Mouse (Mus musculus): Measurements from ENCODE around the gene Stc2. TPM values are rescaled to one million over a fixed set of nuclear protein-coding genes. Genes with fewer than 3 reads are reported as not detected.

Gene Stc2
- polyA plus RNA-seq, 1 experiment from 2014 or later: 0.96 TPM

GRCm38 (mm10) chr11:31359283-31359902, 10.5 kb downstream of the Stc2 start:
- WGBS: 78% methylated on average over 6 of the region's 6 CpGs
- no peak overlapping the region for H3K4me2 ChIP-seq (replicated peaks; ENCODE audit: low read depth, low read length)
- no peak for DNase-seq (ENCODE audit: low spot score)
- H3K9me3 ChIP-seq (ENCODE audit: control insufficient read depth, low read length): no peaks in the 10 kb centered on the region
- H3K27me3 ChIP-seq (ENCODE audit: control insufficient read depth, insufficient read depth, low read length): no peaks in the 10 kb centered on the region
- no peaks in the 10 kb centered on the region for H3K36me3 ChIP-seq (ENCODE audit: control insufficient read depth, insufficient read depth, low read length)
- ATAC-seq (ENCODE audit: low FRiP score): no peak
- H3K4me3 ChIP-seq (ENCODE audit: low read depth, low read length): no peak overlapping the region
- no peak overlapping the region for H3K27ac ChIP-seq (ENCODE audit: low read depth, low read length)
- no peaks in the 10 kb centered on the region for H3K4me1 ChIP-seq (replicated peaks; ENCODE audit: control insufficient read depth, insufficient read depth, low read length)
- no peak overlapping the region for H3K9ac ChIP-seq (ENCODE audit: low read depth, low read length)

- H3K9me3 ChIP-seq (ENCODE audit: control insufficient read depth, low read length): no peaks in the 10 kb centered on the region
- no peak for ATAC-seq (ENCODE audit: low FRiP score)
- H3K27me3 ChIP-seq (ENCODE audit: control insufficient read depth, insufficient read depth, low read length): no peaks in the 10 kb centered on the region
- no peak overlapping the region for H3K4me3 ChIP-seq (ENCODE audit: low read depth, low read length)
- H3K36me3 ChIP-seq (ENCODE audit: control insufficient read depth, insufficient read depth, low read length): no peaks in the 10 kb centered on the region
- no peaks in the 10 kb centered on the region for H3K4me1 ChIP-seq (replicated peaks; ENCODE audit: control insufficient read depth, insufficient read depth, low read length)
- no peak overlapping the region for H3K27ac ChIP-seq (ENCODE audit: low read depth, low read length)
- DNase-seq (ENCODE audit: low spot score): no peak
- no peak overlapping the region for H3K4me2 ChIP-seq (replicated peaks; ENCODE audit: low read depth, low read length)
- 92% methylated on average over 5 of the region's 5 CpGs for WGBS
- H3K9ac ChIP-seq (ENCODE audit: low read depth, low read length): no peak overlapping the region
Measured at GRCm38 (mm10) chr11:31358453-31358852, 11.4 kb downstream of the Stc2 start.

GRCm38 (mm10) chr11:31356866-31357265, 13.0 kb downstream of the Stc2 start:
- Histone ChIP-seq H3K4me2 (replicated peaks; ENCODE audit: low read depth, low read length) (no peak overlapping the region), H3K9ac (ENCODE audit: low read depth, low read length) (no peak overlapping the region), H3K36me3 (ENCODE audit: control insufficient read depth, insufficient read depth, low read length) (no peaks in the 10 kb centered on the region), H3K4me3 (ENCODE audit: low read depth, low read length) (no peak overlapping the region), H3K27ac (ENCODE audit: low read depth, low read length) (no peak overlapping the region), H3K27me3 (ENCODE audit: control insufficient read depth, insufficient read depth, low read length) (no peaks in the 10 kb centered on the region), H3K4me1 (replicated peaks; ENCODE audit: control insufficient read depth, insufficient read depth, low read length) (no peaks in the 10 kb centered on the region), H3K9me3 (ENCODE audit: control insufficient read depth, low read length) (no peaks in the 10 kb centered on the region)
- ATAC-seq (ENCODE audit: low FRiP score) (no peak), DNase-seq (ENCODE audit: low spot score) (no peak)

- Histone ChIP-seq H3K9ac (ENCODE audit: low read depth, low read length) (no peak overlapping the region), H3K4me2 (replicated peaks; ENCODE audit: low read depth, low read length) (no peak overlapping the region), H3K36me3 (ENCODE audit: control insufficient read depth, insufficient read depth, low read length) (no peaks in the 10 kb centered on the region), H3K4me3 (ENCODE audit: low read depth, low read length) (no peak overlapping the region), H3K4me1 (replicated peaks; ENCODE audit: control insufficient read depth, insufficient read depth, low read length) (no peaks in the 10 kb centered on the region), H3K27ac (ENCODE audit: low read depth, low read length) (no peak overlapping the region), H3K27me3 (ENCODE audit: control insufficient read depth, insufficient read depth, low read length) (no peaks in the 10 kb centered on the region), H3K9me3 (ENCODE audit: control insufficient read depth, low read length) (no peaks in the 10 kb centered on the region)
- no peak for ATAC-seq (ENCODE audit: low FRiP score)
- WGBS: 92% methylated on average over 1 of the region's 1 CpGs
- no peak for DNase-seq (ENCODE audit: low spot score)
Measured at GRCm38 (mm10) chr11:31355737-31356136, 14.1 kb downstream of the Stc2 start.

- H3K4me3 ChIP-seq (ENCODE audit: low read depth, low read length): no peak overlapping the region
- no peaks in the 10 kb centered on the region for H3K27me3 ChIP-seq (ENCODE audit: control insufficient read depth, insufficient read depth, low read length)
- ATAC-seq (ENCODE audit: low FRiP score) (no peak), DNase-seq (ENCODE audit: low spot score) (no peak)
- no peak overlapping the region for H3K27ac ChIP-seq (ENCODE audit: low read depth, low read length)
- WGBS: 95% methylated on average over 1 of the region's 1 CpGs
- no peaks in the 10 kb centered on the region for H3K9me3 ChIP-seq (ENCODE audit: control insufficient read depth, low read length)
- no peak overlapping the region for H3K4me2 ChIP-seq (replicated peaks; ENCODE audit: low read depth, low read length)
- H3K4me1 ChIP-seq (replicated peaks; ENCODE audit: control insufficient read depth, insufficient read depth, low read length): no peaks in the 10 kb centered on the region
- H3K9ac ChIP-seq (ENCODE audit: low read depth, low read length): no peak overlapping the region
- no peaks in the 10 kb centered on the region for H3K36me3 ChIP-seq (ENCODE audit: control insufficient read depth, insufficient read depth, low read length)
Measured at GRCm38 (mm10) chr11:31354514-31354913, 15.4 kb downstream of the Stc2 start.

Other genes starting within 250 kb of the Stc2 start
- not detected in 2 replicates for gene Gm17332, start 187.6 kb downstream of the Stc2 start, polyA plus RNA-seq (2014; fragmentation: Nextera tagmentation; extraction: Ambion mirVana)